Mouse (Mus musculus): ENCODE data around the gene Wdr25. TPM values are rescaled to one million over a fixed set of nuclear protein-coding genes. Genes with fewer than 3 reads are reported as not detected.

Wdr25 gene
- polyA plus RNA-seq, 1 experiment from 2014 or later: 10.2 TPM

DNA sequence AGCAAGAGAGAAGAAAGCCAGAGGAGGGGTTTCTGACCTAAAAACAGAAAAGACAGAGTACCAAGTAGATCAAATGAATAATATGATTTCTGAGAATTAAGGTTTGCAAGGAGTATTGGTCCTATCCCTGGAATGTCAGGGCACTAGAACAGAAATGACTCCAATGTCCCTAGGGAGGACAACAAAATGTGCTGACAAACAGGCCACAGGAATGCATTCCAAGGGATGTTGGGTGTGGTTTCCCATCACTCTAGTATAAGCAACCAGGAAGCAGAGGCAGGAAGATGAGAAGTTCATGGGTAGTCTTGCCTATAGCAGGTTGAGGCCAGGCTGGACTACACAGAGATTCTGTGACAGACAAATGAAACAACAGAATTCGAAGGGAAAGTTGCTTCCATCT lies 7.5 kb upstream of the Wdr25 start:
- WGBS: 84% methylated on average over 1 of the region's 1 CpGs
- Histone ChIP-seq H3K27me3 (ENCODE audit: control insufficient read depth, insufficient read depth, low read length) (no peaks in the 10 kb centered on the region), H3K27ac (ENCODE audit: low read length) (no peak overlapping the region), H3K4me1 (ENCODE audit: control insufficient read depth, insufficient read depth, low read length) (no peaks in the 10 kb centered on the region), H3K9ac (ENCODE audit: low read length) (no peak overlapping the region), H3K4me2 (ENCODE audit: low read depth, low read length) (no peak overlapping the region), H3K9me3 (replicated peaks; ENCODE audit: control insufficient read depth, low read length) (no peaks in the 10 kb centered on the region), H3K36me3 (ENCODE audit: control insufficient read depth, insufficient read depth) (peaks cover 29% of the 10 kb centered on the region), H3K4me3 (ENCODE audit: low read length) (no peak overlapping the region)
- ATAC-seq (replicated peaks; ENCODE audit: extremely low read depth, insufficient read depth, low FRiP score): no peak

DNA sequence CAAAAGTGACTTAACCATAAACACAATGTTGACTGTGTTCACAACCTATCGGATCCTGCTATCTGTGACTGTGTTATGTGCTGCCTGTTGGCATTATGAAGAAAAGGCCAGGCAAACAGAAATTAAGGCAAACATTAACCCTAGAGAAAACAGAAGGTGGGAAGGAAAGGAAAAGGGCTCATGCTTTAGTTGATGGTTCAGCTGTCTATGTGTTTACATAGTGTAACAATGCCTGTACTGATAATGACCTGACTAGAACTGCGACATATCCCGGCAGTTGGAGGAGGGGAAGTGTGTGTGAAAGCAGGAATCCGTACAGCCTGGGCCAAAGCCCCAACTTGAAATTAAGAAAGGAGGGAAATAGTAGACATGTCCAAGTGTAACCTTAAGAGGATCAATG lies 6.4 kb upstream of the Wdr25 start:
- WGBS: 75% methylated on average over 4 of the region's 4 CpGs

DNA sequence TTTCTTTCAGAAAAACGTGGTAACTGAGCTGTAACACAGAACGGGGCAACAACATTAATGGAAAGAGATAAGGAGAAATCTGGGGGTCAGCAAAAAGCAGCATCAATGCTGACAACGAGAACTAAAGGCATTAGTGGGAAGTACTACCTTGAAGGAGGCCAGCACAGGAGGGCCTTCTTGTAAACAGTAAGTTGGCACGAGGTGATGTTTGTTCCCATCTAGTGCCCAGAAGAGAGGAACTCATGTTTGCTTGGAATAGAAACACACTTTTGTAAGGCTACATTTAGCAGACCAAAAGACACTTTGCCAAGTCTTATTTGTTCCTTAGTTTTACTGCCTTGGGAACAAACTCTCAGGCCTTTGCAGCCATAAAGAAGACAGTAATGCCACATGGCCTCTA lies 4.8 kb upstream of the Wdr25 start:
- Histone ChIP-seq H3K4me2 (ENCODE audit: low read depth, low read length) (no peak overlapping the region), H3K4me3 (ENCODE audit: low read length) (no peak overlapping the region), H3K27ac (ENCODE audit: low read length) (no peak overlapping the region), H3K4me1 (ENCODE audit: control insufficient read depth, insufficient read depth, low read length) (peaks cover 8% of the 10 kb centered on the region), H3K9ac (ENCODE audit: low read length) (no peak overlapping the region), H3K27me3 (ENCODE audit: control insufficient read depth, insufficient read depth, low read length) (no peaks in the 10 kb centered on the region), H3K36me3 (ENCODE audit: control insufficient read depth, insufficient read depth) (peaks cover 23% of the 10 kb centered on the region), H3K9me3 (replicated peaks; ENCODE audit: control insufficient read depth, low read length) (no peaks in the 10 kb centered on the region)
- ATAC-seq (replicated peaks; ENCODE audit: extremely low read depth, insufficient read depth, low FRiP score): no peak
- 63% methylated on average over 4 of the region's 4 CpGs for WGBS

More for the DNA sequence above, 6.4 kb upstream of the Wdr25 start:
- H3K36me3 ChIP-seq (ENCODE audit: control insufficient read depth, insufficient read depth): peaks cover 28% of the 10 kb centered on the region
- no peaks in the 10 kb centered on the region for H3K27me3 ChIP-seq (ENCODE audit: control insufficient read depth, insufficient read depth, low read length)
- no peak overlapping the region for H3K27ac ChIP-seq (ENCODE audit: low read length)
- H3K4me1 ChIP-seq (ENCODE audit: control insufficient read depth, insufficient read depth, low read length): no peaks in the 10 kb centered on the region
- no peak overlapping the region for H3K4me3 ChIP-seq (ENCODE audit: low read length)
- H3K9me3 ChIP-seq (replicated peaks; ENCODE audit: control insufficient read depth, low read length): no peaks in the 10 kb centered on the region
- H3K4me2 ChIP-seq (ENCODE audit: low read depth, low read length): no peak overlapping the region
- H3K9ac ChIP-seq (ENCODE audit: low read length): no peak overlapping the region
- ATAC-seq (replicated peaks; ENCODE audit: extremely low read depth, insufficient read depth, low FRiP score): no peak

DNA sequence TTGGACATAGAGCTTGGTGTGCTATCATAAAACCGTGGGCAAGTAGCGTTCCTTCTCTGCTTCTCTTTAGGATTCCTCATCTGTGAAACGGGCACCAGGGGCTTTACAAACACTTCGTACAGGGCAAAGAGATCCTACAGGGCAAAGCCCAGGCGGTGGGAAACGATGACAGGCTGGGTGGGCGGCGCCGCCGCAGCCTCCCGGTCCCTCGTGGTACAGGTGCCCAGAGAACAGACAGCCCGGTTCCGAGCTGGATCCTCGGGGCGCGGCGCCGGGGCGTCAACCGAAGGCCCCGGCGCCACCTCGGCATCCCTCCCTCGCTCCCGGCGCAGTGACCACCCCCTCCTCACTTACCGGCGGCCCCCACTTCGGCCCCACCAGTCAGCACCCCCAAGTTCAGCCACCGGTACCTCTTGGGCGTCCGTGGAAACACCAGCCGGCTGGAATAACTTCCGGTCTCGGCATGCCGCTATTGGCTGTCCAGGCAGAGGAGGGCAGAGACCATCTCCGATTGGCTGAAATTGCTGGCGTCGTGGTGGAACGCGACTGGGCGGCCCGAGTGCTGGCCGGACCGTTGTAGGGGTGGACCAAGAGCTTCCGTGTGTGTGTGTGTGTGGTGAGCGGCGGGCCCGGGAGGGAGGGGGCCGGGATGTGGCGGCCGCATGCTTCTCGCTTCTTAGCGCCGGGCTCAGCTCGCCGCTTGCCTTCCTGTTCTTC lies 442 bp downstream of the Wdr25 start, which contains the start of gene Wars:
Gene Wars (minus strand): TSS at position 460 of the 717 bp plus-strand sequence.
- Histone ChIP-seq H3K36me3 (ENCODE audit: control insufficient read depth, insufficient read depth) (no peaks in the 10 kb centered on the region; the same call in 1 of the 2 replicates), H3K9me3 (replicated peaks; ENCODE audit: control insufficient read depth, low read length) (no peaks in the 10 kb centered on the region), H3K4me1 (ENCODE audit: control insufficient read depth, insufficient read depth, low read length) (peaks cover 14% of the 10 kb centered on the region), H3K4me2 (ENCODE audit: low read depth, low read length) (peak within 1 kb of the TSS; percentile 84), H3K27ac (ENCODE audit: low read length) (peak within 1 kb of the TSS; percentile 7; the same call in 1 of the 2 replicates), H3K9ac (ENCODE audit: low read length) (peak within 1 kb of the TSS; percentile 82), H3K4me3 (ENCODE audit: low read length) (peak within 1 kb of the TSS; percentile 79), H3K27me3 (ENCODE audit: control insufficient read depth, insufficient read depth, low read length) (no peaks in the 10 kb centered on the region)
- WGBS: under 1% methylated on average over 57 of the region's 58 CpGs
- ATAC-seq (replicated peaks; ENCODE audit: extremely low read depth, insufficient read depth, low FRiP score): peak; percentile 100

DNA sequence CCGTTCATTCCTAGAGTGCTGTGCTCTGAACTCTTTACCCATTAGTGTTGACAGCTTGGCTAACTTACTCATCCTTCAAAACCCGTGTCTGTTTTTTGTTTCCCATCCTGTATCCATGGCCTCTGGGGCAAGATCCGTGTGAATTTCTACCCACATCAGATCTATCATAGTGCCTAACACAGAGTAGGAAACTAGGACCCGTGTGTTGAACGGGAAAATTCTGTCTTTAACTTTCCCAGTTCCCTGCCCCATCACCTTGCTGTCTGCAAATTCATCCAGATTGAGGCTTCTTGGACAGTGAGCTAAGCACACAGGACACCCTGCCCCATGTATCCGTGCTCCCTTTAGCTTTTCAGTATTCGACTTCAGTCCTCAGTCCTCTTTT lies 993 bp downstream of the Wdr25 start:
- Histone ChIP-seq H3K4me1 (ENCODE audit: control insufficient read depth, insufficient read depth, low read length) (peaks cover 14% of the 10 kb centered on the region), H3K9me3 (replicated peaks; ENCODE audit: control insufficient read depth, low read length) (no peaks in the 10 kb centered on the region), H3K27me3 (ENCODE audit: control insufficient read depth, insufficient read depth, low read length) (no peaks in the 10 kb centered on the region), H3K4me2 (ENCODE audit: low read depth, low read length) (peak overlapping the region; percentile 80), H3K27ac (ENCODE audit: low read length) (no peak overlapping the region), H3K36me3 (ENCODE audit: control insufficient read depth, insufficient read depth) (no peaks in the 10 kb centered on the region; the same call in 1 of the 2 replicates), H3K9ac (ENCODE audit: low read length) (peak overlapping the region; percentile 78), H3K4me3 (ENCODE audit: low read length) (peak overlapping the region; percentile 79)
- ATAC-seq (replicated peaks; ENCODE audit: extremely low read depth, insufficient read depth, low FRiP score): no peak; the same call in 1 of the 2 replicates
- under 1% methylated on average over 7 of the region's 7 CpGs for WGBS

DNA sequence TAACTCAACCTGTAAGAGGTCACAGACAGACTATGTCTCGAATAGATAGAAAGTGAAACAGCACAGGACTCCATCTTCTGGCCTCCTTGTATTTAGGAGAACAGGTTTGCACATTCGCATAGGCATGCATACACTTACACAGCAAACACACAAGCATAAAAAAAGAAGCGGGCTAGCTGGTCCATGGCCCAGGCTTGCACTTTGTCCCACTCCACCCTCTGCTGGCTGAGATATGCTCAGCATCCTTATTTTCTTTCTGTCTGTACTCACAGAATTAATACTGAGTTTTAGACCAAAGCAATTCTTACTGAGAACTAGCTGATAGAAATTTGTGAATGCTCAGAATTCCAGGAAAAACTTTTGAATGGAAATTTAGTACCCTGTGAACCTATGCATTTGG lies 2.6 kb downstream of the Wdr25 start:
- no peaks in the 10 kb centered on the region; the same call in 1 of the 2 replicates for H3K36me3 ChIP-seq (ENCODE audit: control insufficient read depth, insufficient read depth)
- H3K4me1 ChIP-seq (ENCODE audit: control insufficient read depth, insufficient read depth, low read length): peaks cover 14% of the 10 kb centered on the region
- no peak overlapping the region for H3K9ac ChIP-seq (ENCODE audit: low read length)
- ATAC-seq (replicated peaks; ENCODE audit: extremely low read depth, insufficient read depth, low FRiP score): no peak
- WGBS: 58% methylated on average over 3 of the region's 3 CpGs
- no peaks in the 10 kb centered on the region for H3K27me3 ChIP-seq (ENCODE audit: control insufficient read depth, insufficient read depth, low read length)
- H3K4me3 ChIP-seq (ENCODE audit: low read length): no peak overlapping the region
- no peak overlapping the region for H3K27ac ChIP-seq (ENCODE audit: low read length)
- no peak overlapping the region for H3K4me2 ChIP-seq (ENCODE audit: low read depth, low read length)
- no peaks in the 10 kb centered on the region for H3K9me3 ChIP-seq (replicated peaks; ENCODE audit: control insufficient read depth, low read length)

DNA sequence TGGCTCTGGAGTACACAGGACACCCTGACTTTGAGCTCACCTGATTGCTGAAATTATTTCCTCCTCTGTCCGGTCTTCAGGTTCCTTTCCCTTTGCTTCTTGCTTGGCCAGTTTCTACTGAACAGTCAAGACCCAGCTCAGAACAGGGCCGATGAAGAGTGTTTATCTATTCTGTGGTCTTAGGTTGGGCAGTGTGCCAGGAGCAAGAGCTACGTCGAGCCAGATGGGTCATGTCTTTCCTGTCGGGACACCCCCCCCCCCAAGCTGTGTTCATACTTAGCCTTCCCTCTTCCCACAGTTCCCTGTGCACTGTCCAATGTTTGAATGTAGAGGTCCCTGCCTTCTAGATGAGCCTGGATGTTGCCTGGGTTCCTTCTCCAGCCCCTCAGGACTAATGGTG lies 7.9 kb downstream of the Wdr25 start:
- H3K9me3 ChIP-seq (replicated peaks; ENCODE audit: control insufficient read depth, low read length): no peaks in the 10 kb centered on the region
- H3K4me3 ChIP-seq (ENCODE audit: low read length): no peak overlapping the region
- no peak overlapping the region for H3K9ac ChIP-seq (ENCODE audit: low read length)
- WGBS: 30% methylated on average over 5 of the region's 5 CpGs
- no peak overlapping the region for H3K4me2 ChIP-seq (ENCODE audit: low read depth, low read length)
- H3K27ac ChIP-seq (ENCODE audit: low read length): no peak overlapping the region
- ATAC-seq (replicated peaks; ENCODE audit: extremely low read depth, insufficient read depth, low FRiP score): no peak
- no peaks in the 10 kb centered on the region for H3K4me1 ChIP-seq (ENCODE audit: control insufficient read depth, insufficient read depth, low read length)
- H3K27me3 ChIP-seq (ENCODE audit: control insufficient read depth, insufficient read depth, low read length): no peaks in the 10 kb centered on the region
- H3K36me3 ChIP-seq (ENCODE audit: control insufficient read depth, insufficient read depth): no peaks in the 10 kb centered on the region; the same call in 1 of the 2 replicates

DNA sequence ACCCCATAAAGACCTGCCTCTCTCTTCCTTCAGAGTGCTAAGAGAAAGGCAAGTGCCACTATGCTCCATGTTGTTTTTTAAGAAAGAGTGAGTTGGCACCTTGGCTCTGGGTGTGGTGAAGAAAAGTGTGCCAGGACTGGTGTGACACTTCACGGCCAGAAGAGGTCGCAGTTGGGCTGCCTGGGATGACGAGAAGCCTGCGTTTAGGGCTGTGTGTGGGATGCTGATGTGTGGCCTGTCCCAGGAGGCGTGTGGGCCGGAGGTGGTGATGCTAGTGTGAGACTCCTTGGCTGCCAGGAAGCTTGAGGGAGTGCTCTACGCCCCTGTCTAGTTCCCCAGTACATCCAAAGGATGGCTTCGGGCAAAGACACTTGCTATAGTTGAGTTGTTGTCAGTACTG lies 9.5 kb downstream of the Wdr25 start:
- no peaks in the 10 kb centered on the region for H3K27me3 ChIP-seq (ENCODE audit: control insufficient read depth, insufficient read depth, low read length)
- no peak overlapping the region for H3K27ac ChIP-seq (ENCODE audit: low read length)
- H3K4me1 ChIP-seq (ENCODE audit: control insufficient read depth, insufficient read depth, low read length): no peaks in the 10 kb centered on the region
- H3K4me3 ChIP-seq (ENCODE audit: low read length): no peak overlapping the region
- H3K4me2 ChIP-seq (ENCODE audit: low read depth, low read length): no peak overlapping the region
- H3K9me3 ChIP-seq (replicated peaks; ENCODE audit: control insufficient read depth, low read length): no peaks in the 10 kb centered on the region
- H3K9ac ChIP-seq (ENCODE audit: low read length): no peak overlapping the region
- no peak for ATAC-seq (replicated peaks; ENCODE audit: extremely low read depth, insufficient read depth, low FRiP score)
- 21% methylated on average over 8 of the region's 8 CpGs for WGBS
- H3K36me3 ChIP-seq (ENCODE audit: control insufficient read depth, insufficient read depth): no peaks in the 10 kb centered on the region; the same call in 1 of the 2 replicates

DNA sequence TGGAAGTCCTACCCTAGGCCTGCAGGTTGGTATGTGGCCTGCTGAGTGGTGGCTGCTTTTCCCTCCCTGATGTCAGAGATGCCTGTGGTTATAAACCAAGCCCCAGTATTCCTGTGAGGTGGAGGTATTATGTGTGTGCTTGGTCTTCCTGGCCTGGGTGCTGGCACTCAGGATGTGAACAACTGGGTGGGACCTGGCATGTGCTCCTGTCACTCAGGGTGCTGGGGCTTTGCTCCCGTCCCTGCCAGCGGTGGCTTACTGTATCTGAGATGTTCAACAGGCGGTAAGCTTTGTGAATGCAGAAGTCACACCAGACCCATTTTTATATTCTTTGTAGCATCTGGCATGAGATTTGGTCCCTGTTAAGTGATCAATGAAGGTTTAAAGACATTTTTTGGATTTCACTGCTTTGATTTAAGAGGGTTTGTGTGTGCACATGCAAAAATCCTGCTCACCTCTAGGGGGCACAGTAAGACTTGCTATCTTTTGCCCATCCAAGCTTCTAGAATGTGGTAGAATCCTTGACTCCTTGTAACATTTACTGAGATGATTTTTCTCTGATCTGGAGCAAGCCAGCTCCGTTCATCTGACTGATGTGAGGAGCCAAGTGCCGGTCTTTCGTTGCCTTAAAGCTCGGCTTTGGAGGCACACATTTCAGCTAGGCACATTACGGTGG lies 10.3 kb downstream of the Wdr25 start:
- 76% methylated on average over 8 of the region's 8 CpGs for whole genome bisulfite sequencing
- H3K4me3 ChIP-seq (ENCODE audit: low read length): no peak overlapping the region
- H3K36me3 ChIP-seq (ENCODE audit: control insufficient read depth, insufficient read depth): no peaks in the 10 kb centered on the region; the same call in 1 of the 2 replicates
- H3K9ac ChIP-seq (ENCODE audit: low read length): no peak overlapping the region
- no peak overlapping the region for H3K4me2 ChIP-seq (ENCODE audit: low read depth, low read length)
- H3K9me3 ChIP-seq (replicated peaks; ENCODE audit: control insufficient read depth, low read length): no peaks in the 10 kb centered on the region
- H3K4me1 ChIP-seq (ENCODE audit: control insufficient read depth, insufficient read depth, low read length): no peaks in the 10 kb centered on the region; the same call in 1 of the 2 replicates
- H3K27me3 ChIP-seq (ENCODE audit: control insufficient read depth, insufficient read depth, low read length): no peaks in the 10 kb centered on the region
- ATAC-seq (replicated peaks; ENCODE audit: extremely low read depth, insufficient read depth, low FRiP score): no peak
- no peak overlapping the region for H3K27ac ChIP-seq (ENCODE audit: low read length)

All from heart, embryonic 16.5 days (tissue).